ENCODE assay signal across 25 mouse cellular contexts in genomic region chr1:139301830-139302229, GRCm38 (mm10).
"Had no signal": no experiment of that assay in that cellular context is flagged by ENCODE, and none has a peak within 500 bp of the region (broad histone marks: within the 10 kb centered on the region; RNA-seq: fewer than 3 reads in every experiment).

No protein-coding gene starts in this region.

- H3K9me3 ChIP-seq: limb, embryonic 10.5 days; limb, embryonic 13.5 days; liver, embryonic 12.5 days; liver, embryonic 15.5 days; lung, embryonic 15.5 days; megakaryocyte, embryonic 14.5 days; neural tube, embryonic 13.5 days had no signal

- H3K27ac ChIP-seq: kidney, postnatal 0 days; layer of hippocampus, adult 2 months; limb, embryonic 10.5 days; limb, embryonic 13.5 days; liver, embryonic 12.5 days; liver, embryonic 15.5 days; lung, embryonic 15.5 days; neural tube, embryonic 13.5 days; stomach, postnatal 0 days had no signal

- ATAC-seq: intestine, postnatal 0 days; liver, embryonic 12.5 days had no signal

- H3K9ac ChIP-seq: limb, embryonic 13.5 days; liver, embryonic 12.5 days; liver, embryonic 15.5 days; lung, embryonic 15.5 days; neural tube, embryonic 13.5 days had no signal

- H3K27me3 ChIP-seq: limb, embryonic 13.5 days; liver, embryonic 12.5 days; liver, embryonic 15.5 days; lung, embryonic 15.5 days; megakaryocyte, embryonic 14.5 days; neural tube, embryonic 13.5 days had no signal

- H3K4me1 ChIP-seq: limb, embryonic 10.5 days; limb, embryonic 13.5 days; liver, embryonic 12.5 days; liver, embryonic 15.5 days; lung, embryonic 15.5 days; megakaryocyte, embryonic 14.5 days had no signal

- H3K4me2 ChIP-seq: limb, embryonic 13.5 days; liver, embryonic 12.5 days; liver, embryonic 15.5 days; lung, embryonic 15.5 days; neural tube, embryonic 13.5 days had no signal

- DNase-seq: kidney, adult 2 months; kidney, postnatal 25 days; layer of hippocampus, adult 9-11 months; liver; lung, adult 18-20 months; lung, postnatal 10 days; lung, postnatal 36 days; retina, postnatal 1 day; right cerebral cortex, postnatal 25 days; spleen, adult 18-20 months; thymus, adult 2 months; thymus, postnatal 14 days; thymus, postnatal 4 days had no signal

- H3K4me3 ChIP-seq: layer of hippocampus, adult 2 months; limb, embryonic 10.5 days; limb, embryonic 13.5 days; liver, embryonic 12.5 days; liver, embryonic 15.5 days; lung, embryonic 15.5 days; megakaryocyte, embryonic 14.5 days; myocyte; neural tube, embryonic 13.5 days had no signal

- H3K36me3 ChIP-seq: limb, embryonic 10.5 days; limb, embryonic 13.5 days; liver, embryonic 12.5 days; liver, embryonic 15.5 days; lung, embryonic 15.5 days; neural tube, embryonic 13.5 days had no signal
